Mouse (Mus musculus): Measurements from ENCODE around the gene Tmem80. TPM values are rescaled to one million over a fixed set of nuclear protein-coding genes. Genes with fewer than 3 reads are reported as not detected.

Gene Tmem80
- 37.9 TPM for polyA plus RNA-seq (2017; shearing (Covaris generic))

GRCm38 (mm10) chr7:141327469-141328372, at the start of gene Tmem80, which contains the start of gene Deaf1:
Tmem80 (plus strand) TSS chr7:141327739.
Deaf1 (minus strand) TSS chr7:141327690.

GRCm38 (mm10) chr7:141278766-141279590, 48.6 kb upstream of the Tmem80 start, which contains the start of gene Sct:
Sct (minus strand) TSS chr7:141279133.

GRCm38 (mm10) chr7:141291921-141292582, 35.5 kb upstream of the Tmem80 start, which contains the start of gene Drd4:
Drd4 (plus strand) TSS chr7:141292006.

DNA sequence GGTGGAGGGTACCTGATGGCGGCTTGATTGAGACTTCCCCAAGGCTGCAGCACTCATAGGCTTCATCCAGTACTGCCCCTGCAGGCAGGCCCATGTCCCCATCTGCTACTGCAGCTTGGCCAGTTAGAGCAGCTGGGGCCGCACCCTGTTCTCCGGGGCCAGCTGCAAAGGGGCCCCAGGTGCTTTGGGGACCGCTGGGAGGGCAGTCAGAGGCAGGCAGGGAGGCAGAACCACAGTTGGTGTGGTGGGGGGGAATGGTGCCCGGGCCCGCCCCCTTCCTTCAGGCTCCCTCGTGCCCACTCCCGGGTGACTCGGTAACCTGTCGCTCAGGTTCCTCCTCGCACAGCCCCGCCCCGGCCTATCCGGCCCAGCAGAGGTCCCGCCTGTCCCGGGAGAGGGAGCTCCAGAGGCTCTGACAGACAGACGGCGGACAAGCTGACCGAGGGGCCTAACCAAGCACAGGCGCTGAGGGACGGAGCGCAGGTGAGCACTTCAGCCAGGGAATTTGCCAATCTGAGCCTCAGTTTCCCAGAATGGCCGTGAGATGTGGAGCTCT, 11.1 kb downstream of the Tmem80 start, which contains the start of gene Eps8l2:
Gene Eps8l2, plus strand, starts transcription at position 305 of the 556 bp plus-strand sequence.

Other genes starting within 250 kb of the Tmem80 start
- gene Pkp3, start 249.5 kb upstream of the Tmem80 start, polyA plus RNA-seq (2017; shearing (Covaris generic)): 330 TPM
- 240 TPM for gene Sigirr, start 227.2 kb upstream of the Tmem80 start, polyA plus RNA-seq (2017; shearing (Covaris generic))
- gene Ano9, start 209.9 kb upstream of the Tmem80 start, polyA plus RNA-seq (2017; shearing (Covaris generic)): 0.54 TPM
- gene Ptdss2, start 205.4 kb upstream of the Tmem80 start, polyA plus RNA-seq (2017; shearing (Covaris generic)): 17.4 TPM
- gene Rnh1, start 154.9 kb upstream of the Tmem80 start, polyA plus RNA-seq (2017; shearing (Covaris generic)): 160 TPM
- gene Hras, start 133.7 kb upstream of the Tmem80 start, polyA plus RNA-seq (2017; shearing (Covaris generic)): 4.6 TPM
- 3.6 TPM for gene Lrrc56, start 133.6 kb upstream of the Tmem80 start, polyA plus RNA-seq (2017; shearing (Covaris generic))
- 14.3 TPM for gene Lmntd2, start 113.7 kb upstream of the Tmem80 start, polyA plus RNA-seq (2017; shearing (Covaris generic))
- gene Rassf7, start 111.9 kb upstream of the Tmem80 start, polyA plus RNA-seq (2017; shearing (Covaris generic)): 22.1 TPM
- gene Phrf1, start 99.0 kb upstream of the Tmem80 start, polyA plus RNA-seq (2017; shearing (Covaris generic)): 130 TPM
- gene Irf7, start 61.3 kb upstream of the Tmem80 start, polyA plus RNA-seq (2017; shearing (Covaris generic)): 110 TPM
- gene Cdhr5, start 51.0 kb upstream of the Tmem80 start, polyA plus RNA-seq (2017; shearing (Covaris generic)): not detected
- gene Sct, start 48.6 kb upstream of the Tmem80 start, polyA plus RNA-seq (2017; shearing (Covaris generic)): not detected
- not detected for gene Drd4, start 35.7 kb upstream of the Tmem80 start, polyA plus RNA-seq (2017; shearing (Covaris generic))
- gene Deaf1, start within 50 bp of the Tmem80 start, polyA plus RNA-seq (2017; shearing (Covaris generic)): 14.8 TPM
- not detected for gene Eps8l2, start 11.1 kb downstream of the Tmem80 start, polyA plus RNA-seq (2017; shearing (Covaris generic))
- gene Taldo1, start 64.5 kb downstream of the Tmem80 start, polyA plus RNA-seq (2017; shearing (Covaris generic)): 364 TPM
- 82.8 TPM for gene Gatd1, start 86.4 kb downstream of the Tmem80 start, polyA plus RNA-seq (2017; shearing (Covaris generic))
- gene Cend1, start 101.8 kb downstream of the Tmem80 start, polyA plus RNA-seq (2017; shearing (Covaris generic)): 0.38 TPM
- gene Slc25a22, start 110.2 kb downstream of the Tmem80 start, polyA plus RNA-seq (2017; shearing (Covaris generic)): 75.3 TPM
- 10.2 TPM for gene Pidd1, start 116.3 kb downstream of the Tmem80 start, polyA plus RNA-seq (2017; shearing (Covaris generic))
- gene Rplp2, start 119.6 kb downstream of the Tmem80 start, polyA plus RNA-seq (2017; shearing (Covaris generic)): 1,938 TPM
- gene Pnpla2, start 127.5 kb downstream of the Tmem80 start, polyA plus RNA-seq (2017; shearing (Covaris generic)): 87.0 TPM
- gene Cracr2b, start 133.4 kb downstream of the Tmem80 start, polyA plus RNA-seq (2017; shearing (Covaris generic)): 0.62 TPM
- 7.4 TPM for gene Cd151, start 139.7 kb downstream of the Tmem80 start, polyA plus RNA-seq (2017; shearing (Covaris generic))
- 30.8 TPM for gene Polr2l, start 147.4 kb downstream of the Tmem80 start, polyA plus RNA-seq (2017; shearing (Covaris generic))
- gene Tspan4, start 147.5 kb downstream of the Tmem80 start, polyA plus RNA-seq (2017; shearing (Covaris generic)): 3.1 TPM
- 28.2 TPM for gene Chid1, start 212.1 kb downstream of the Tmem80 start, polyA plus RNA-seq (2017; shearing (Covaris generic))
- gene Ap2a2, start 234.4 kb downstream of the Tmem80 start, polyA plus RNA-seq (2017; shearing (Covaris generic)): 21.7 TPM

All from activated CD4-positive, CD25-positive, alpha-beta regulatory T cell, adult 9 weeks (primary cell).